Mouse (Mus musculus) kidney, embryonic 14.5 days (tissue): Measurements from ENCODE around the gene Coro1b. TPM values are rescaled to one million over a fixed set of nuclear protein-coding genes. Genes with fewer than 3 reads are reported as not detected.

Experiments
- ATAC-seq: fragments of 200-750 bp; cut with Nextera tagmentation; 2 replicates; pipeline ENCODE4 v1.8.0; 2017; ENCODE audit warnings: moderate number of reproducible peaks, mild to moderate bottlenecking, moderate TSS enrichment, moderate library complexity; ENCODE audit not compliant: low FRiP score, low TSS enrichment
- H3K27ac ChIP-seq: fragments of 300-500 bp; sonication (generic); 2 replicates; pipeline ENCODE4 v1.5.1; 2014; ENCODE audit warnings: low read depth, mild to moderate bottlenecking, low read length, moderate library complexity, mixed read lengths
- H3K27me3 ChIP-seq: fragments of 300-500 bp; sonication (generic); 2 replicates; pipeline ENCODE4 v1.6.1; 2014; ENCODE audit warnings: mild to moderate bottlenecking, low read length; ENCODE audit not compliant: control insufficient read depth, insufficient read depth
- H3K36me3 ChIP-seq: fragments of 300-500 bp; sonication (generic); 2 replicates; pipeline ENCODE4 v1.6.1; 2014; ENCODE audit warnings: low read length, mixed read lengths; ENCODE audit not compliant: control insufficient read depth, insufficient read depth
- H3K4me1 ChIP-seq: fragments of 300-500 bp; sonication (generic); 2 replicates; pipeline ENCODE4 v1.6.1; 2014; ENCODE audit warnings: low read length, mixed read lengths; ENCODE audit not compliant: control insufficient read depth, insufficient read depth
- H3K4me2 ChIP-seq: fragments of 300-500 bp; sonication (generic); replicated peaks from 2 replicates; pipeline ENCODE4 v1.6.1; 2014; ENCODE audit warnings: low read depth, mild to moderate bottlenecking, low read length
- H3K4me3 ChIP-seq: fragments of 300-500 bp; sonication (generic); 2 replicates; pipeline ENCODE4 v1.5.1; 2014; ENCODE audit warnings: mild to moderate bottlenecking, low read length
- H3K9ac ChIP-seq: fragments of 300-500 bp; sonication (generic); 2 replicates; pipeline ENCODE4 v1.6.1; 2014; ENCODE audit warnings: low read depth, mild to moderate bottlenecking, low read length, moderate library complexity
- H3K9me3 ChIP-seq: fragments of 300-500 bp; sonication (generic); 2 replicates; pipeline ENCODE4 v1.6.1; 2016; ENCODE audit warnings: low read length; ENCODE audit not compliant: control insufficient read depth
- WGBS: fragments of 180-500 bp; shearing (Covaris S2); extraction: QIAGEN DNeasy Blood & Tissue Kit; methylation state at CpG from one replicate; pipeline ENCODE4 v1.1.7; 2014; 5-methylcytosine and 5-hydroxymethylcytosine counted together
- polyA plus RNA-seq: library from polyadenylated mRNA; unstranded; fragments of >200 nt; fragmentation: Nextera tagmentation; extraction: Ambion mirVana; gene quantifications from 2 replicates; pipeline ENCODE4 v1.2.1, GENCODE M21; 2014

Gene Coro1b
- polyA plus RNA-seq, 1 experiment from 2014 or later = 156 TPM

- H3K4me3 ChIP-seq = no peak overlapping the region
- H3K4me1 ChIP-seq = peaks cover 12% of the 10 kb centered on the region
- no peak overlapping the region for H3K4me2 ChIP-seq
- WGBS = 90% methylated on average over 2 of the region's 2 CpGs
- H3K27ac ChIP-seq = no peak overlapping the region
- no peak for ATAC-seq
- H3K9ac ChIP-seq = no peak overlapping the region
- no peaks in the 10 kb centered on the region for H3K9me3 ChIP-seq
- H3K27me3 ChIP-seq = no peaks in the 10 kb centered on the region
- H3K36me3 ChIP-seq = no peaks in the 10 kb centered on the region
Measured at GRCm38 (mm10) chr19:4183689-4184088, 35.3 kb downstream of the Coro1b start.

- WGBS = 45% methylated on average over 15 of the region's 15 CpGs
- Histone ChIP-seq H3K9ac (no peak overlapping the region), H3K27ac (peak overlapping the region; percentile 42; the same call in 1 of the 2 replicates), H3K36me3 (no peaks in the 10 kb centered on the region), H3K9me3 (no peaks in the 10 kb centered on the region), H3K4me3 (no peak overlapping the region), H3K4me2 (no peak overlapping the region), H3K27me3 (no peaks in the 10 kb centered on the region), H3K4me1 (peaks cover 12% of the 10 kb centered on the region)
- peak; percentile 50; the same call in 1 of the 2 replicates for ATAC-seq
Measured at GRCm38 (mm10) chr19:4184976-4185975, 36.9 kb downstream of the Coro1b start.

DNA sequence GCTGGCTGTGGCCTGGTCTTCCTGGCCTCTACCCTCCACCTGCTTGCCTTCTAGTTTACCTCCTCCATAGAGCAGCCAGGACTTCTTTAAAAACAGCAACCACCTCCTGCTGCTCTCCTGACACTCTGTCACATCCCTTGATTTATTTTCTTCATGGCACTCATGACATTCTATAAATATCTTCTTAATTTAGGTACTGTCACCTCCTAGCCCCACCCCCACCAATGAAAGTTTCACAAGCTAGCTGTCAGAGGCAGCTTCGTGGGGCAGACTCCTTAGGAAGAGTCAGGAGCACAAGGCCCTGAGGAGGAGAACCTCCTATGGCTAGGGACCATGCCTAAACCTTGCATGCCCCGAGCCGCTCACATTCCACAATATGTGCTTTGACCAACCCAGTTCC lies 38.9 kb downstream of the Coro1b start:
- Histone ChIP-seq H3K4me3 (no peak overlapping the region), H3K9ac (no peak overlapping the region), H3K27me3 (no peaks in the 10 kb centered on the region), H3K9me3 (no peaks in the 10 kb centered on the region), H3K27ac (no peak overlapping the region), H3K36me3 (no peaks in the 10 kb centered on the region), H3K4me2 (no peak overlapping the region), H3K4me1 (peaks cover 17% of the 10 kb centered on the region)
- 50% methylated on average over 3 of the region's 3 CpGs for WGBS
- ATAC-seq = no peak

DNA sequence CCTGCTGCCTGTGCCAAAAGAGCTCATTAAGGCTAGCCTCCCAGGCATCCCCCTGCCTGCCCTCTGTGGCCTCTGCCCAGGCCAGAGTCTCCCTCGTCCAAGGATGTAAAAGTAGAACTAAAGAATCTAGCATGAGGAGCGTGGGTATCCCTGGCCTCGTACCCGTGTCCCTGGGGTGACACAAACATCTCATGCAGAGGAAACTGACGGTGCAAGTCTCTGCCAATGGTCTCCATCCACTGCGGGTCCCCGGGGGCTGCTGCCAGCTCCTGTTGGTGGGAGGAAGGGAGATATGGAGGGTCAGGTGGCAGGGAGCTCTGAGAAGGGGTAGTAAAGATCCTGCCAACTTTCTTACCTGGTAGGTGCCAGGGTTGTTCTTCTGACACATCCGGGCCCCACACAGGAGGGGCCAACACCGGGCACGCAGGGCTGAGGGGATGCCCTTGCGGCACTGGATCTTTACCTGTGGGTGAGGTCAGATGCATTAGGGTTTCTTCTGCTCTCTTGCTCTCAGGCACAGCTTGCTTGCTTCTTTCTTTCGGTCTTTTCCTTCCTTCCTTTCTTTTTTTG lies 40.7 kb downstream of the Coro1b start:
- WGBS = 84% methylated on average over 12 of the region's 12 CpGs
- Histone ChIP-seq H3K9ac (no peak overlapping the region), H3K9me3 (no peaks in the 10 kb centered on the region), H3K36me3 (peaks cover 13% of the 10 kb centered on the region), H3K4me1 (peaks cover 30% of the 10 kb centered on the region), H3K4me3 (no peak overlapping the region), H3K27ac (no peak overlapping the region), H3K27me3 (no peaks in the 10 kb centered on the region), H3K4me2 (no peak overlapping the region)
- ATAC-seq = no peak

- Histone ChIP-seq H3K27me3 (no peaks in the 10 kb centered on the region), H3K9ac (peak within 1 kb of the TSS; percentile 97), H3K4me1 (peaks cover 22% of the 10 kb centered on the region), H3K36me3 (peaks cover 30% of the 10 kb centered on the region), H3K4me2 (peak within 1 kb of the TSS; percentile 93), H3K9me3 (no peaks in the 10 kb centered on the region), H3K27ac (peak within 1 kb of the TSS; percentile 98), H3K4me3 (peak within 1 kb of the TSS; percentile 97)
- no peak for ATAC-seq
- WGBS = 34% methylated on average over 4 of the region's 4 CpGs
Measured at GRCm38 (mm10) chr19:4190831-4191334, 42.5 kb downstream of the Coro1b start, which contains the start of gene Tbc1d10c. TSS of gene Tbc1d10c (minus strand) at chr19:4191284.

DNA sequence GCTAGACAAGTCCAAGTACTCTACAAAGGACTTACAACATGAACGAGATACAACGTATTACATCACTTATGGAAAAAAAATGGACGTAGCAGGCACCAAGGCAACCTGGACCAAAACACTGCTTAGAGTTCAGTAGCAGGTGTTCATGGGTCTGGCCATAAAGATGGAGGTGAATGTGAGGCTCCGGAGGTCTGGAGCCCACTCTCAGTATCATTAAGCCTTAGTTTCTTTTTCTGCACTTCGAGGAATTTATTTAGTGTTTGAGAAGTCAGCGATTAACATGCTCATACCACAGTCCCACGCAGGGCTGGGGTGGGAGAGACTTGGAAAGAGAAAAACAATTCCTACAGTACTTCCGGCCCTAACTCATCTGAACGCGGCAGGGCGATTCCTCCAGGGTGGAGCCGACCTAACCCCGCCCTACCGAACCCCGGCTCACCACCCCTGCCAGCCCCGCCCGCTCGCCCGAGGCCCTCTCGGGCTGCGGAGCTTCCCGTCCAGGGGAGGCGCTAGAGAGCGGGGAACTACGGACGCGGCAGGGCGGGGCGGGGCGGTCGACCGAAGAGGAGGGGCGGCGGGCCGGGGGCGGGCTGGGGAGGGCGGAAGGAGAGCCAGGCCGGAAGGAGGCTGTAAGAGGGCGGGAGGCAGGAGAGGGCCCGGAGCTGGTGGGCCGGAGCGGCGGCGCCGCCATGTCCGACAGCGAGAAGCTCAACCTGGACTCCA lies 43.3 kb downstream of the Coro1b start, which contains the start of gene Ppp1ca:
TSS of gene Ppp1ca (plus strand) at position 538 of the 723 bp plus-strand sequence.
- peak; percentile 93 for ATAC-seq
- peak within 1 kb of the TSS; percentile 98 for H3K27ac ChIP-seq

DNA sequence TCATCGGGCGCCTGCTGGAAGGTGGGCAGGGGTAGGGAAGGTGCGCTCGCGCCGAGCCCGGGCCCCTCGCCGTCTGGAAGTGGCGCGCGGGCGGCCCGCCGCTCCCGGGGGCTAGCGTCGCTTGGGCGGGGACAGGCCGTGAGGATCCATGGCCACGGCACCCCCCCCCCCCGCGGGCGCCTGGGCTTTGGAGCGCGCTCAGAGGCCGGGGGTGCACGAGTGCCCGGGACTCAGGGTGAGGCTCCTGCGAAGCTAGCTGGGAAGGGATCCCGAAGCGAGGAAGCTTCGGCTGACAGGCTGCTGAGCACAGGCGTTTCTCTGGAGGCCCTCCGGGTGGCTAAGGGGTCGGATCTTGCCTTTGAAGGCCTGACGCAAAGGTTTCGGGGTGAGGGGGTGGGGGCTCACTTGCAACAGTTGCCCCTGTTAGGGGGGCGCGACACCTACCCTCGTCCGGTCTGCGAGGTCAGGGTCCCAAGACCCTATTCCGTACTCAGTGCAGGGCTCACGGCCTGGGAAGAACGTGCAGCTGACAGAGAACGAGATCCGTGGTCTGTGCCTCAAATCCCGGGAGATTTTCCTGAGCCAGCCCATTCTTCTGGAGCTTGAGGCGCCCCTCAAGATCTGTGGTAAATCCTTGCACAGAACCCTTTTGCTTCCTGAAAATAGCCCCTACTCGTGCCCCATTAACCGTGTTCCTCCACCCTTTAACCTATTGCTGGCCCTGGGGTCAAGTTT lies 44.0 kb downstream of the Coro1b start:
- WGBS = 1% methylated on average over 41 of the region's 52 CpGs
- Histone ChIP-seq H3K27ac (peak overlapping the region; percentile 98), H3K4me2 (peak overlapping the region; percentile 93), H3K9me3 (no peaks in the 10 kb centered on the region), H3K4me3 (peak overlapping the region; percentile 97), H3K4me1 (peaks cover 29% of the 10 kb centered on the region), H3K27me3 (no peaks in the 10 kb centered on the region), H3K36me3 (peaks cover 45% of the 10 kb centered on the region), H3K9ac (peak overlapping the region; percentile 97)
- ATAC-seq = no peak; the same call in none of the 2 replicates

More for the DNA sequence above, 43.3 kb downstream of the Coro1b start, which contains the start of gene Ppp1ca:
- Histone ChIP-seq H3K9ac (peak within 1 kb of the TSS; percentile 97), H3K36me3 (peaks cover 37% of the 10 kb centered on the region), H3K9me3 (no peaks in the 10 kb centered on the region), H3K4me2 (peak within 1 kb of the TSS; percentile 93), H3K4me3 (peak within 1 kb of the TSS; percentile 97), H3K27me3 (no peaks in the 10 kb centered on the region), H3K4me1 (peaks cover 29% of the 10 kb centered on the region)
- WGBS = 4% methylated on average over 41 of the region's 47 CpGs

DNA sequence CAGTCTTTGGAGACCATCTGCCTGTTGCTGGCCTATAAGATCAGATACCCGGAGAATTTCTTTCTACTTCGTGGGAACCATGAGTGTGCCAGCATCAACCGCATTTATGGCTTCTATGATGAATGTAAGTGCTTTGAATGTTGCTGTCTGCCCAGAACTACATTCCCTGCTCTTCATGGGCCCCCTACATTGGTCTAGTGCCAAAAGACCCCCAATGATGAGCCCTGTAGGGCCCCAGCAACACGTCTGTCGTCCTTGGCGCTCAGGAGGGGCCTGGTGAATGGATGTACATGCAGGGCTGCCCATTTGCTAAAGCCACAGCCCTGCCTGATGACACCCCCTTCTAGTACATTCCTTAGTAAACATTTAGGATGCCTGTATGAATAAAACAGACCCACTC lies 44.7 kb downstream of the Coro1b start:
- peak overlapping the region; percentile 98; the same call in 1 of the 2 replicates for H3K27ac ChIP-seq
- H3K9ac ChIP-seq = peak overlapping the region; percentile 97
- peak overlapping the region; percentile 93 for H3K4me2 ChIP-seq
- 69% methylated on average over 6 of the region's 6 CpGs for WGBS
- peaks cover 29% of the 10 kb centered on the region for H3K4me1 ChIP-seq
- H3K27me3 ChIP-seq = no peaks in the 10 kb centered on the region
- peak overlapping the region; percentile 97 for H3K4me3 ChIP-seq
- no peaks in the 10 kb centered on the region for H3K9me3 ChIP-seq
- H3K36me3 ChIP-seq = peaks cover 52% of the 10 kb centered on the region
- ATAC-seq = no peak
